Mouse (Mus musculus): ENCODE results near the gene Slc2a9.

DNA sequence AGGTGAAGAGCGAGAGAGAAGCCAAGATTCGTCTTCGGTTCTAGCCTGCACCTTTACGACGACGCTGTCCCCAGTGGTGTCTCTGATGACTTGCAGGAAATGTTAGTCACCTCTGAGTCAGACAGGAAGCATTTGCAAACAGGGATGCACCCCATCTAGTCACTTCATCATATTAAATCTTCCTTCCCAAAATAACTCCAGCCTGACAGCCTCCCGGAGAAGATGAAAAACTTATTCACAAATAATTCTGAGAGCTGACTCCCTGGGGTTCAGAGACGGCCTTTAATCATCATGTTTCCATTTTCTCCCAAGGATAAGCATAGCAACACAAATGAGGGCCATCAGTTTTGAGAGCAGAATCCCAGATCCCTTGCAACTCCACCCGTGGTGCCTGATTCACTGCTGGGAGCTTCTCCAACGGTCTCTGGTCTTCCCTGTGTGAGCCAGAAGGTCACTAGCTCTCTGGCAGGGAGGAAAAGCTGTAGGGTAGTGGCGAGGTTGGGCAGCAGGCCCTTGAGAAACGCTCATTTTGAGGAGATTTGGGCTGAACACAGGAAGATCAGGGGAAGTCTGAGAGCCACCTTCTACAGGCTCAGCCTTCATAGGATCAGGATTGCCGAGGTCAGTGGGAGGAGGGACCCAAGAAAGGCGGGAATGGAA is 56.5 kb downstream of the Slc2a9 start:
- TF ChIP-seq MAZ (IDR thresholded peaks at IDR 0.05; ENCODE audit: low read depth, low read length), result no peak
- TF ChIP-seq USF2 (conservative IDR thresholded peaks at IDR 0.05; ENCODE audit: low read depth, low read length), result no peak
- no peak for TF ChIP-seq HCFC1 (IDR thresholded peaks at IDR 0.05; ENCODE audit: low read depth, low read length)
- no peak for TF ChIP-seq POLR2A (IDR thresholded peaks at IDR 0.05; ENCODE audit: low read depth, low read length)
- no peak for TF ChIP-seq EP300 (IDR thresholded peaks at IDR 0.05; ENCODE audit: low read length)
- TF ChIP-seq JUND (conservative IDR thresholded peaks at IDR 0.05; ENCODE audit: low read depth, low read length), result no peak
- TF ChIP-seq CTCF (conservative IDR thresholded peaks at IDR 0.05 in 1 of 2, IDR thresholded peaks at IDR 0.05 in 1 of 2; ENCODE audit: low read depth in 2 of 2, low read length in 2 of 2), result no peak
- no peak for TF ChIP-seq KAT2A (IDR thresholded peaks at IDR 0.05; ENCODE audit: insufficient replicate concordance, low read length)
- no peak for TF ChIP-seq POLR2AphosphoS2 (IDR thresholded peaks at IDR 0.05; ENCODE audit: low read depth, low read length)
- no peak for TF ChIP-seq ZKSCAN1 (IDR thresholded peaks at IDR 0.05; ENCODE audit: borderline replicate concordance, low read depth, low read length)

Measured in CH12.LX (cell line).